Mouse (Mus musculus) adipocyte (in vitro differentiated cells): ENCODE measurements around the gene Rora.

Source experiments
- DNase-seq: peaks from one replicate; pipeline ENCODE4 v3.0.0-alpha.2; 2016; ENCODE audit warnings: low spot score

Rora gene

DNA sequence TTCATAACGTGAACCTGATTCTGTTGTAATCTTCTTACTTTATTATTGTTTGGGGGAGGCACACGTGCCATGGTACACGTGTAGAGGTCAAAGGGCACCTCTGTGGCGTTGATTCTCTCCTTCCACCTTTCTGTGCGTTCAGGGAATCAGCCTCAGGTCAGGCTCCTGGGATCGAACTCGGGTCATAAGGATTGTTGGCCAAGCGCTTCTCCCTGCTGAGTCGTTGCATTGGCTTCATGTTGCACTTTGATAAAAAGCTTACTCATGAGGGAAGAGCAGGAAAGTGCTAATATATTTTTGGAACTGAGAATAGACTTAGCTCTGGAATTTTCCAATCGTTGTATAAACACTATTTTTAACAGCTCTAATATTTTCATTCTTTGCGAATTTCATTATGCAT is 654.4 kb downstream of the Rora start:
- no peak for DNase-seq

DNA sequence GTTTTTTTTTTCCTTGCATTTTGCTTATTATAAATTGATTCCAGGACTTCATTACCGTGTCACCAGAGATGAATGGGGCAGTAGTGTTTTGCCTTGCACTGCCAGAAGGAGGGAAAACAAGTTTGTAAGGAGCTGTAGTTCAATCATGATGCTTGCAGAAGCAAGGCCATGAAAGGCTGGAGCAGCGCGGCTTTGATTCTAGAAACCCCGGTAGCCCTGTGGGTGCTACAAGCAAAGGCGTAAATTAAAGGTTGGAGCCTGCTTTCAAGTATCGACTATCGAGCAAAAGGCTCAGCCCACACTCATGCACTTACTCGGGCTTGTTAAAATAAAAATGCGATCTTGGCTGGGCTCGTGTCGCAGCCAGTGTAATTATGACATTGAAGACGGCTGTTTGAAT is 656.9 kb downstream of the Rora start:
- DNase-seq = no peak

DNA sequence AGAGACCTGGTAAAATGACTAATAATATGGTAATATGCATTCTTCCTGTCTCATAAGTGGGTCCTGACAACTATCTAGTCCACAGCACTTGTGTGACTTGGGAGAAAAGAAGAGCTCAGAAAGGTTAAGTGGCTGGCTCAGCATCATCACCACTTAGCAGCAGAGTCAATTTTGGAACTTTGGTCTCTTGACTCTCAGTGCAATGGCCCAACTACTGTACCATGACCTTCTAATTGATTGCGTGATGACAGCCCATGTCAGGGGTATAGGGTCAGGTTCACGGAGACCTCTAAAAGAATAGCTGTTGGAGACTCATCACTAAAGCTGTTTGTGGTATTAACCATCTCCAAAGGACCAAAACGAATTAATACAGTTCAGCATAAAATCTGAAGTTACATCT is 659.7 kb downstream of the Rora start:
- no peak for DNase-seq

DNA sequence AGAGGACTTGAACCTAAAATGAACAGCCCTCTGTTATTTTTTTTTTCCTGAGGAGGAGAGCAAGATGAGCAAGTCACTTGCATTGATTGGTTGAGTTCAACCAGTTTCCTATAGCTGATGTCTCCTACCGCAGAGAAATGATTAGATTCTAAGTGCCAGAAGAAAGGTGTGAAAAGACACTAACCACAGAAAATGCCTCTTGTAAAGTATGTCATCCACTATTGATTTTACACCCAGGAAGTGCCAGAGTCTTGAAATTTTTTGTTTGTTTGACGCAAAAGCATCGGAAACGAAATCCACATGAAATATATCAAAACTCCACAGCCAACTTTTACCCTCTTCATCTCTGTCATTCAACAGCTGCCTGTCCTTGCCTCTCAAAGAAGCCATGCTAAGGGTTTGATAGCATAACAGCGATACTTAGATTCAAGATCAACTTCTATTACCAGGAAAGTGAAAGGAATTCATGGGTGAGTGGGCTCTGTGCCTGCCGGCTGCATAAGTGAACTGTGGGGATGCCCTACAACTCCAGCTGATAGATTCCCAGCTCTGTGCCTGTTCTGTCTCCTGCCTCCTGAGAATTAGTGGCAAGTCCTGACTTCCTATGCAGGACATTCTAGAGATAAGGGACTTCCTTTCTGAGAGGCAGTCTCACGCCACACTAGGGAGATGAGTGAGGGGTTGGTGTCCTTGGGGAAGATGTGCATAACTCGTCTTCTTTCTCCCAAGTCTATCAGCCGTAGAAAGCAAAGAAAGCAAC is 661.0 kb downstream of the Rora start:
- DNase-seq = no peak

DNA sequence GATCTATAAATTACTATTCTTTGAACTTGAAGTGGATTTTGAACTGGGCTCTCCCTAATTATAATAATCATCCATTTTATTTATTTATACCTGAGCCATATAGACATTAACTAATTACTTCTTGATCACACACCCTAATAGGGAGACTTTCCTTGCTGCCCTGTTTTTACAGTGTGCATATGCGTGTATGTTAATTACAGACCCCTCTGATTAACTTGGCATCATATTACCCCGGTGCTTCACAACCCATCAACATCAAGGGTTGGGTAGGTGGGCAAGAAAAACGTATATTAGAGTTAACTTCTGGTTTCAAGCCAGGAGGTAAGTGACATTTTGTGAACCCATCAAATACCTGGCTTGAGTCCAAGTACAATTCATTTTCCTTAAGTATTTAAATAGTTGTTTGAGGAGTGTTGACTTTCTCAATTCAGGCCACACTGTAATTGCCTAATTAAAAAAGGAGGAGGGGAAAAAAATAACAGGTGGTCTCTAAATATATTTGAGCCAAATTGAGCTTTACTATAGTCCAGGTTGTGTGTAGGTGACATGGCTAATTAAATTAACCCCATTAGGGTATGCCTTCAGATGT is 664.0 kb downstream of the Rora start:
- DNase-seq = no peak

DNA sequence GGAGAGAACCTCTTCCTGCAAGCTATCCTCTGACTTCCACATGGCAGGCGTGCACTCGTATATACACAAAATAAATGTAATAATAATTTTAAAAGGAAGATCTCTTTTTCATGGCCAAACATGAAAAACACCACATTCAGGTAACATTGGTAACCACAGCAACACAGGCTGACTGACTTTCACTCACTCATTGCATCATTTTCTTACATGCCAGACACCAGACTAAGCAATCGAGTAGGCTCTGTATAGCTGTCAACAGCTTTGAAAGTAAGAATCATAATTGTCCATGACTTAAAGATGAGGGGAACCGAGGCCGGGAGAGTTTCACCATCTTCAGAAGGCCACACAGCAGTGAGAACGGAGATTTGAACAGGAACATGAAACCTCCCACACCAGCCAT is 665.8 kb downstream of the Rora start:
- DNase-seq = no peak

DNA sequence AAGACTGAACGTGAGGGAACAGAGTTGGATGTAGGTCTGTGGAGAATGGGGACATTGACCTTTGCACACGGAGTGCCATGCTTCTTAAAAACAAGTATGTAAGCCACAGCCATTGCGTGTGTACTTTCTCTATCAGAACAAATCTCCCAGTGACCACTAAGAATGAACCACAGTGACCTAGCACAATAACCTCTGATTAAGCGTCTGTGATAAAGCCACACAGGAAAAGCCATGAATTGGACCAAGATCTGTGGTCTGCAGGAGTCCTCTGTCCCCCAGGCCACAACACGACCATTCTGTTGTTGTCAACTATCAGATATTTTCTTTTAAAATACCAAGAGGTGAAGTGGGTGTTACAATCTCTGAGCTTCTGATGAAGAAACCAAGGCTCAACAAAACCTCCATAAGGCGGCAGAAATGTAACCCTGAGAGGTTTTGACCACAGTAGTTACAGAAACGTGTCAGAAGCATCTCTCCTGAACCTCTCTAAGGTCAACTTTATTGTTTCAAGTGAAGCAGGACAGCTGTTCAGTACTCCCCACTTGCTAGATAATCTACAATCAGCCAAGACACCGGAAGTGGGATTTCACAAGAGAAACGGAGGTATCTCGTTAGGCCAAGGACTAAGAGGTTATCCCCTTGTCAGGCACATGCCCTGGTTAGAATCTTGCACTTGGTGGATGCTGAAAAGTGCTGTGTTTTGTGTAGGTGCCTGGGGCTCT is 666.5 kb downstream of the Rora start:
- no peak for DNase-seq

DNA sequence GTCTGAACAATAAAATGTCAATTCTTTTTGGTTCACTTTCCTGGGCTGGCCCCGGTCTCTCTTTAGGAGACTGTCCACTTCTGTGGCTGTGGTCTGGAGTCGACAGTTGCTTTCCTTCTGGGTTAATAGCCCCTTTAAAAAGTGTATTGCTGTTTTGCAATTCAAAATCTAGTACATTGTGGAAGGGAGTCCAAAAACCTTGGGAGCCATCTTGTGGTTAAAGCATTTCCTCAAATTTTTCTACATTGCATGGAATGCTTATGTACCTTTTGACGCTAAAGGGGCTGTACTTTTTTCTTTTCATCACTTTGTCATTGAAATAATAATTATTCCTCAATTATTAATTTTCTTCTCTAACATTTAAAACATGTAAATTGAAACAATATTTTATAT is 667.0 kb downstream of the Rora start:
- no peak for DNase-seq

DNA sequence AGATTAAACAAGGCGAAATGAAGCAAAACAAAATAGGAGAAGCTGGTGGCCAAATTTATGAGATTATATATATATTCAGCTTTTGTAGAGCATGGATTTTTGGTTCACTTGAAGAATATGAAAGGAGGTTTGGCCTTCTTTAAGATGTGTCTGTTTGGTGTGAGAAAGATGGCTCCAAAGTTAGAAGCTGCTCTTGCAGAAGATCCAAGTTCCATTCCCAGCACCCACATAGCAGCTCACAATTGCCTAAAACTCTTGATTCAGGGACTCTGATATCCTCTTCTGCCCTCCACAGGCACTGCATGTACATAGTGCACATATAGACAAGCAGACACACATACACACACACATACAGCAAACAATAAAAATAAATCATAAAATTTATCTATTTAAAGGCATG is 668.4 kb downstream of the Rora start:
- DNase-seq = no peak

DNA sequence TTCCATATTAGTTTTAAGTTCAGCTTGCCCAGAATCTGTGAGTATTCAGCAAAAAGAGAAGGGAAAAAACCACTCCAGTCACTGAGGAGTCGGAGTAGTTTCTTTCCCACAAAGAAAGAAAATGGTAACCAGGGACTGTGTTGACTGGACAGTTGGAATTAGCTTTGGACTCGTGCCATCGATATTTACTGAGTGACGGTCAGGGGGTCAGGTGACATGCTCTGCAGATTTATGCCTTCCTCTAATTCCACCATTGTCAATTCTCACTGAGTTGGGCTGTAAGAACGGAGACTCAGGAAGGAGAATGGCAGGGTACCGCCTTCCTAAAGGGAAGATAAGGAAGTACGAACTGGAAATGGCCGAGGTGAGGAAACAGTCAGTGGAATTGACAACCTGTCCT is 670.2 kb downstream of the Rora start:
- no peak for DNase-seq

DNA sequence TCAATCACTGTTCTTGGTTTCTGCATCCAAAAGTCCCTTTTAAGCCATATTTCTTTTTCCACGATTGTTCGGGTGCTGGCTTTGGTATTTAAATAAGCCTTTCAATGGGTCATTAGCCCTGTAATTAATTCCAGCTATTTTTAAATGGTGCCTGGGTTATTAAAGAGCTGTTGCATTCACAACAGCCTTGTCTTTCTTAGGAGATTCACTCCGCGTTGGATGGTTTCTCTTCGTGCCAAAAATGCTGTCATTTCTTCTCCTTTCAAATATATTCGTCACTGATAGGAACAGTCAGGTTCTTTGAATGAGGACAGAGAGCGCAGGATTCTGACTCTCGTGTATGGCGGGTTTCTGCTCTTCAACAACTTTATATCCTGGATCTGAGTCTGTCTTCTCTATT is 673.5 kb downstream of the Rora start:
- no peak for DNase-seq

DNA sequence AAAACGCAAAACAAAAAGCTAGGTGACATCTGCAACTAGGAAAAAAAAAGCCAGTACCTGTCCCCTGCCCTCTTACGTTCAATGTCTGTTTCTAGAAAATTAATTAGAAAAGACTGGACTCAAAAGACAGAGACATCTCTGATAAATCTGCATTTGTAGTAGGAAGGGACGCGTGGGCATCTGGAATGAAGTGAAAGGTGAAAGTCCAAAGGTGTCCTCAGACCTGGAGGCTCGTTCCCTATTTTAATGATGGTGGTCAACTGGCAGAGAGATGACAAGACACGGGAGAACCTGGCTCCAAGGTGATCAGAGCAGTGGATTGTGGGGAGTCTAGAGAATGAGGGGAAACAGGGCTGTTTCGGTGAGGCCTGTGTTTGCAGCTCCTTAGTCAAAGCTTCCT is 674.0 kb downstream of the Rora start:
- no peak for DNase-seq

DNA sequence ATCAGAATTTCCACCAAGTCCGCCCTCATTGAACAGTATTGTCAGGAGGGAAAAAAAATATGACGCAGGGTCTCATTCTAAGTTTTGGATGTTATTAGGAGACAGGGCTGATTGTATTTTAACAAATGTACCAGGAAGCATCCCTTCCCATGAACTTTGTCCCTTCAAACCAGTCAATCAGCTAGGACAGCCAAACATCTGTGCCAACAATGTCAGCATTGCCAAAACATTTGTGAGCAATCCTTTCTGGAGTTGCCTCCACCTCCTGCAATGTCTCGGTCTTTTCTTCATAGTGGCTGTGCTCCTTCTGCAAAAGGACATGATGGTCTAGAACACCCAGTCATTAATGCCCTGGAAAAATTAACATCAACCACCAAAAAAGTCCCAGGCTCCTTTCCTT is 678.2 kb downstream of the Rora start:
- DNase-seq = peak; percentile 90

DNA sequence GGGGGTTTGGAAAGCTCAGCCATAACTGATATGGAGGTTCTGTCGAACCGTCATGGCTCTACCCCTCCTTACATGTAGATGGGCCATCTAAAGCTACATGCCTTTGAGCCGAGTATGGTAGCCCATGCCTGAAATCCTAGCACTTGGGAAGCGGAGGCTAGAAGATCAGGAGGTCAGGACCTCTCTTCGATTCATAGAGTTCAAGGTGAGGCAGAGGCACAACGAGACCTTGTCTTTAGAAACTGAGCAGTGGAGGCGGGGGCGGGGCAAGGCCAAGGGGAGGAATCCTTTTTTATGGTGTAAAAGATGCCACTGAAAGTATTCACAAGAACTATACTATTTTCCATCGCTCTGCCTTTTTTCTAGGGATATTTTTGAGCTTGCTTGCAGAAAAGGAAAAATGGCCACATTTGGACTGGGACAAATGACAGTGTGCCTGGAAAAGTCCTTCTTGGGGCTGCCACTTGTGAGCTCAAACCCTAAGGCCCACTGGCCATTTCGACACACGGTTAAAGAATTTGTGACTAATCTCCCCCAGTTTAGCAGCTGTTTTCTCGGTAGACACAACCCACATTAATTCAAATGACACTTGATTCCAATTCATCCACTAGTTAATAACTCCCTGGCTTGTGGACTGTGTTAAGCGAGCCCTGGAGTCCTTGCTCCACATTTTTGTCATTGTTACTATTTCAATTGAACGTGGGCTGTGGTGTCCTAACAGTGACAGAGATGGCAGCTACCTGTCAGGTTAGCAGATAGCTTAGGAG is 679.4 kb downstream of the Rora start:
- no peak for DNase-seq

DNA sequence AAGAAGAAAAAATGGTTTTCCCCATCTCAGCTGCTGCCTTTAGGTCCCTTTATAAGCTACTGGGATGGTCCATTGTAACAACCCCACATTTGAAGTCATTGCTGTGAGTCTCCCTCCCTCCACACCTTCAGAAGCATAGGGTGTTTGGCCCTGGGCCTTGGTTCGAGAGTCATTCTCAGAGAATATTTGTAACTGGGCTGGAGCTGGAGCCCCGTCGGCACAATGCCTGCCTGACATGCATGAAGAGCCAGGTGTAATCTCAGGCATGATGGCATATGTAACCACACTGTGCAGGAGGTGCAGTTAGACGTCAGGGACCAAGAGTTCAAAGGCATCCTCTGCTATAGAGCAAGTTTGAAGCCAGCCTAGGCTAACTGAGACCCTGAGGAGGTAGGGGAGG is 680.1 kb downstream of the Rora start:
- no peak for DNase-seq

DNA sequence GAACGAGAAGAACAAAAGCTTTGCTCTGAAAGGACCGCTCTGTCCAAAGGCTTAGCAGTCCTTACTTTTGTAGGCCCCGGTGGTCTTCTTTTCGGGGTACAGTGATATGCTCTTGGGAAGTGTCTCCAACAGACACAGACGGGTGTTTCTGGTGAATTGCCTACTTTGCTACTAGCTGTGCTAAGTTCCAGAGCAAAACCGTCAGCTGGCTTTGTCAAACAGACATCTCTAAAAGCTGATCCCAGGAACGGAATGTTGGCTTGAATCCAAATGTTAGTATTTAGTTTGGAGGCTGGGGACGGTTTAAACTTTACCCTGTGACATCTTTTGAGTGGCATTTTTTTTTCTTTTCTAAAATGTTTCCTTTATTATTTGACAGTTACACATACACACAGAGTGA is 680.5 kb downstream of the Rora start:
- DNase-seq = peak; percentile 69

DNA sequence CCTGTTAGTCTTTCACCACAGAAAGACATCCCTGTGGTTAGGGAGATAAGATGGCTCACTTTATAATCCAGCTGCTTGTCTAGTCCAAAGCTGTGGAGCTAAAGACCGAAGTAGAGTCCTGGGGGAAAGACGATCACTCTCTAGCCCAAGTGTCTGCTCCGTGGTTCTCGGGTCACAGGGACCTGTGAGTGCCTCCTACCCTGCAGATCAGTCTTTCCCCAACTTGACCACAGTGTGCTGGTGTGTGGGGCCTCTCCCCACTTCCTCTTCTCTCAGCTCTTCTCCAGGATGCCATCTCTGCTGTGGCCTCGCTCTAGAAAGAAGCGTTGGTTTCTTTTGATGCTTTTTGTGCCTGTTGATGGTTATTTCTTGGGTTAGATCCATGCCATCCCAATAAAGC is 682.5 kb downstream of the Rora start:
- no peak for DNase-seq

DNA sequence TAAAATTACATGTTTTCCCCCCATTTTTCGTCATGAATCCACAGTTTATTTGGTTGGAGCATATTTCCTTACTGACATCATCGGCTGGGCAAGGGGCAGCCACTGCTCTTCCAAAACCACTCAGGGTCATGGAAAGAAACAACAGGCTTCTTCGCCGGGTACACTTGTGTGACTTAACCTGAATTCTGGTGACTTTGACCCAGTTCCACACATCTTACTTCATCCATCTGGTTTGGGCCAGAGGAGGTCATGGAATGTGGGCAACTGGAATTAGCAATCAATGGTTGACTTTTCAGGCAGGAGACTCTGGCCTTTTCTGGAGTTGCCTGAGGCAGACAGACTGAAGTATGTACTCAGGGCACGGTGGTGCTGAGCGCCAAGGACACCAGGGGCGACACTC is 685.6 kb downstream of the Rora start:
- peak; percentile 45 for DNase-seq

DNA sequence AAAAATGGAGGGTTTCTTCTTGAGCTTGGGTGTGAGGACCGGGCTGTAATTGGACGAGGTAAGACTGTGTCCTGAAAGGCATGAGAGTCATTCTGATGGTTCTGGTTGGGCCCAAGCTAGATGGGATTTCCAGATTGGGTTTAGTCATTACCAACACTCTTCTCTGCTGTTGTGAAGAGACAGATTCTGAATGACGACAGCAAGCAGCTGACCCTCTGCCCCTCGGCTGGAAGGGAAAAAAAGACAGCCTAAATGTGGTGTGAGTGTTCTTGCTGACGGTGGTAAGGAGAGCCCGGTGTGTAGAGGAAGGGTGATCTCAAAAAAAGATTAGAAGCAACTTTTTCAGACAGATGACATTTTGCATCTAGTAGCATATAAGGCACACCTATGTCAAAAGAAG is 686.2 kb downstream of the Rora start:
- no peak for DNase-seq

DNA sequence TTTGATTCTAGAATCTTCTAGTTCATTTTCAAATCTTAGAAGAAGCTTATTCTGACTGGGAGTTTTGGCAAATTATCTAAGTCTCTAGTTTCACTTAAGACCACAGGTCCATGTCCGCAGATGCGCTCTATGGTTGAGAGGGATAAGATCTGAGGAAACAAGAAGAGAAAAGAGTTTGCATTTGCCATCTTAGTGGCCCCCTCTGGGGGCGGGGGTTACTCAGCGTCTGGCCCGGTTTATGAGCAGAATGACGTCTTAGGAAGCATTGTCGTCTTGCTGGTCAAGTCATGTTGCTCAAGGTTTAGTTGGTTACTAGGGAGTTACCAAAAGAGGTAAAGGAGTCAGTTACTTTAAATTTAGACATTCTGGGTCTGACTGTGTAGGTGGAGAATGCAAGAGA is 686.8 kb downstream of the Rora start:
- DNase-seq = no peak

DNA sequence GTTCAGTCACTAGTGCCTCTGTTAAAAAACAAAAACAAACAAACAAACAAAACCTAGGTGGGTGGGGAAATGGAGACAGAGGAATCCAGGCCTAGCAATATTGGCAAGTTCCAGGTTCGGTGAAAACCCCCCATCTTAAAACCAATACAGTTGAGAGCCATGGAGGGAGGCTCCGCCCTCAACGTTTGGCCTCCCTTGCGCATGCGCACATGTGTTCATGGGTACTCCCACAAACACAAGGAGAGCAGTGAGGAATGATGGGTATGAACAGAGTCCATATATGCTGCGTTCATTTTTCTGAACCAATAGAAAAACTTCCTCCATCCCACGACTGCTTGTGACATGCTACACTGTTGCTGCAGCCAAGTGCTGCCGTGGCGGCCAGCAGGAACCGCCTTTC is 690.3 kb downstream of the Rora start:
- no peak for DNase-seq

DNA sequence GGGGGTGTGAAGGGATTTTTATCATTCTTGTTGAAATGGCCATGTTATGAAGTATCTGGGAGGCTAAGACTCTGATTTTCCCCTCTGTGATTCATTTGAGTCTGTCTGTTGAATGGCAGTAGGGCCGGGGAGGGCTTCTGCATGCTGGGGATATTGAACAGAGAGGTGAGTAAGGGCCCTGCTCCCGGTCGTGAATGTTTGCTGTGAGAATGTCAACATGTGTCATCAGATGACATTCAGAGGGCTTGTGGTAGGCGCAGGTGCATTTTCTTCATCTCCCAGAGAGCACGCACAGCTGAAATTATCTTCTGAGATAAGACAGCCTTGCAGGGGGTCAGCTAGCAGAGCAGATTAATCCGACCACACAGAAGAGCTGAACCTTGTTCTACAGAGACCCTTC is 692.0 kb downstream of the Rora start:
- no peak for DNase-seq

DNA sequence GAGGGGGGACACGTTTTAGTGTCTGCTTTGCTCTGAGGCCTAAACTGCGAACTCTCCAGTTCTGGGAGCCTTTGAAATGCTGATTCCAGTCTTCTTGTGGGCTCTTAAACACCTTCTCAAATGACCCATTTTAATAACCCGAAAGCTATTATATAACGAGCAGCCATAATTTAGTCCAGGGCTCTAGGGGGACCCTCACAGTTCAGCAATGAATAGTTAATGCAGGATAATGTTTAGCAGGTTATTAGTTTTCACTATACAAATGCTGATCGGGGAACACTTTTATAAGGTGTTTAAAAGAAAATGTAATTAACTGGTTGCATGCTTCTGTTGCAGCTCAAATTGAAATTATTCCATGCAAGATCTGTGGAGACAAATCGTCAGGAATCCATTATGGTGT is 694.2 kb downstream of the Rora start:
- no peak for DNase-seq
